Mouse (Mus musculus) c-Kit-negative CD71-positive TER-119-positive erythroid progenitor cells, embryonic 14.5 days (primary cell): ENCODE measurements at regions not wholly inside any gene's neighbourhood (a gene's known extent, or its start where the extent isn't known, plus 50 kb on each side); places are given as distances from the start of the nearest gene placed in this dataset.
"Not testable (repeated sequence)": the region's sequence is repeated elsewhere in the genome, so short reads cannot be mapped to it uniquely, and the experiment has no call there.

Experiments
- DNase-seq: peaks from one replicate; pipeline ENCODE4 v3.0.0-alpha.2; 2013; ENCODE audit warnings: low read depth, low spot score

DNA sequence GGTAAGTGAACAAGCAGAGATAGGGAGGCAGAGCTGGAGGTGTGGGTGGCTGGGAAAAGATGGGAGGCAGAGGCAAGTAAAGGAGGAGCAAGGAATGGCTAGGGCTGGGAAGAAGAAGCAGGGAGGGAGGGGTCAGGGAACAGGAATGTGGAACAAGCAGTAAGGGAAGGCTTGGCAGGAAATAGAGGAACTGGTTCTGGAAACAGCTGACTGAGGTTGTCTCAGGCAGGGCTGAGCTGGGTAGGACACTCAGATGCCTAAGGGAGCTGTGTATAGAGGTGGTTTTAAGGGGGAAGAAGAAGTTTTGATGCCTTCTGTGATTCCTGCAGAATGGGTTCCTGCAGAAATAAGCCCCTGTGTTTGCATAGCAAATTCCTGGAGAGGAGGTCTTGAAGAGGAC, 92.7 kb downstream of the Nucb2 start:
- DNase-seq, result no peak

DNA sequence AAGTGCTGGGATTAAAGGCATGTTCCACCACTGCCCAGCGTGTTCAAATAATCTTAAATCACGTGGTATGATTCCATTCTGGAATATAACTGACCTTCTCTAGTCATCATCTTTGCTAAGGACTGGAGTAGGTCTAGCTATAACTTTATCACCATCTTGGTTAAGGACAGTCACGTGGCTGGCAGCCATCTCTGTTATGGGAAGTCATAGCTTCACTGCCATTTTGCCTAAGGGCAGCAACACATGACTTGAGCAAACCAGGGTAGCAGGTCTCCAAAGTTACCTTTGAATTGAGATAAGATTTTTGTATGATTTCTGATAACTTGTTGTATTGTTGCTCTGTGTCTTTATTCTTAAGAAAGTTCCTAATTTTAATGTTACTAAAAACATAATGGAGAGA, 96.2 kb downstream of the Nucb2 start:
- DNase-seq, result no peak

DNA sequence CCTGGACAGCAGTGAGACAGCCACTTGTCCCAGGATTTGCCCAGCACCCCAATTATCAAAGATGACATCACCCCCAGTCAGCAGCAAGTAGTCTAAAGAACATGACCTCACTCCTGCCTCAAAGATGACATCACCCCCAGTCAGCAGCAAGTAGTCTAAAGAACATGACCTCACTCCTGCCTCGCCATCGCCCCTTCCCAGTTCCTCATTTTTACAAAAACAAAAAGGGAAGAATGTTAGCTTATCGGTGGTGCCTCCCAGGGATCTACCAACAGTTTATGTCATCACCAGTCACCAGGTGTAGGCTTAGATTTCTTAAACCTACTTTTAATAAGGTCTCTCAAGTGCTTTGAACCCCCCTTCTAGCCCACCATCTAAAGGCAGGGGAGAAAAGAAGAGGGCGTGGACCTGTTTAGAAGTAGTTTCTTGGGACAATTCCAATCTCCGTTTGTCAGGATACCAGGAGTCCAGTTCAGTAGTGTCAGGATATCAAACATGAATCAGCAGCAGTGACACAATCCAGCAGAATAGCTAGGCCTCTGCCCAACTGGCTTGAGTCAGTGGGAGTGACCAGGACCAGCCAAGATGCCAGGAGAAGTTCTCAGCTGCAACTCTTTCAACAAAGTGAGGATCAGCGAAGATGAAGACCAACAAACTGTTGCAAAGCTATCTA, 99.1 kb downstream of the Nucb2 start:
- no peak for DNase-seq

DNA sequence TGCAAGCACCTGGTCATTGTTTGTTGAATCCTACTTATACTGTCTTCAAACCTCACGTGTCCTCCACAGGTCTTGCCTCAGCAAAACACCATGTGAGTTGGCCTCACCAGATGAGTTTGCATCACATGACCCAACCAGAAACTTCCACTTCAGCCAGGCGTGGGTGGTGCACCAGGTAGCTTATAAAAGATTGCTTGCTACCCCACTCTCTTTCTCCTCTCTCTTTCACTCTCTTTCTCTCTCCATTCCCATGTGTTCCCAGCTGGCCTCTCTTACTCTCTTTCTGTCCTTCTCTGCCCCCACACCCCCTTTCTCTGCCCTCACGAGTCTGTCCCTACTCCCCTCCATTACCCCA, 99.6 kb downstream of the Nucb2 start:
- DNase-seq, result no peak

DNA sequence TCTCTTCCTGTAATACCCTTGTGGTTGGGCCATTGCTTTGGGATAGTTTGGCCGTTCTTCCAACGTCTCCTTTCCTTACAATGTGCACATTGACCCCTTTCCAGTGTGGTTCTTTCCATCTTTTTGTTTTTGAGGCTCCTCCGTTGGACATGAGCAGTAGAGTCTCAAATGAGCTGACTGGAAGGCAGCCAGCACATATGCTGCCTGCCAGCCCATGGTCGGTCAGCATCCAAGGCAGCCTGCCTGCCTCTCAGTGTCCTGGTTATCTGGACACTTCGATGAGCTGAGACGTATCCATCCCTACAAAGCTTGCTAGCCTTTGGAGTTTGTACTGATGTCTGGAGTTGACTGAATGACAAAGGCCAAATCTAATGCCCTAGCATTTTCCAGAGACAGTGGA, 102.1 kb downstream of the Nucb2 start:
- no peak for DNase-seq

DNA sequence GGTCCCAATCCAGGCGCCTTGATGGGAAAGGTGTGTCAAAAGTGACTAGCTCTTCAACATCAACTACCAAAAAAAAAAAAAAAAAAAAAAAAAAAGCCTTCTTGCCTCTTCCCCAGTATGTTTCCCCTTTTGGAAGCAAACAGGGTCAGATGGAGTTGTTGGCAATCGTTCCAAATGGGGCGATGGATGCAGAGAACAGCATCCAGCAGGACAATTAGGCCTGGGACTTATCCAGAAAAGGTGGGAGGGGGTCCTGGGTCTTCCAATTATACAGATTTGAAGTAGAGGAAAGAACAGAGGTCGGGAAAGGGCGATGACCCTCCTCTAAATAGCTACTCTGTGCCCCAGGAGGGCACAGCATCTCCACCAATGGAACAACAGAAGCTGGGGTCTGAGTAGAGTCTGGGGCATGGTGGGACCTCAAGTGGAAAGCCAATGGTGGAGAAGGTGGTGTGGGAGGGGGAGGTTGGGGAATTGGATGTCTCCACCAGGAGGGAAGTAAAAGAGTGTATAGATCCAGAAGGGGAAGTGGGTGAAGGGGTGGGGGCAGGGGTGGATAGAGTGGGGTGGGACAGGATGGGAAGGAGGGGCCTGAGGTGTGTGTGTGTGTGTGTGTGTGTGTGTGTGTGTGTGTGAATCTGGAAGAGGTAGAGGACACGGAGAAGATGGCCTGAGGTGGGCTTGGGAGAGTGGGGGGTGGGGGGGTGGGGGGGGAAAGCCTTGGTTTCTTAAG, 102.7 kb downstream of the Nucb2 start:
- DNase-seq, result no peak

DNA sequence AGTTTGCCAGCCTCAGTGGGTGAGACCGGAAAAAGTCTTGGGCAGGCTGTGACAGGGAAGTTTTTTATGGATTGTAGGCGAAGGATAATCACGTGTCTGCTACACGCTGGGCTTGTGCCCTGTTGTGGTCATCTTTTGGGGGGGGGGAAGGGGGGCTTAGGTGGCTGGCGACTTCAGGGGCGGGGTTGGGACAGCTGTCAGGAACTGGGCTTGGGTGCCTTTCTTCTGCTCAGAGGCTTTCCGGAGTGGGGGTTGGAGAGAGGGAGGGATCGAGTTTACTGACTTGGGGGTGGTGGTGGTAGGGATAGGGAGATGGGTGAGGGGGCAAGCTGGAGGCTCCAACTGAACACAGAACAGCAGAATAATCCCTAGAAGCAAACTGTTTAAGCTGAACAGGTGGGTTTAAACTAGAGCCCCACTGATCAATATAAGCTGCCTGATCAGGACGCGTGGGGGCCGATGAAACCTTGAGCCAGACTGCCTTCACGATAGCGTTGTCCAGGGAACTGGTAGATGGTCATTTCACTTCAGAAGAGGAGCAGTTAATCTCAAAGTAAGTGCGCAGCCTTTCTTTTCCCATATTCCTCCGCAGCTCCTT, 103.6 kb downstream of the Nucb2 start:
- no peak for DNase-seq

DNA sequence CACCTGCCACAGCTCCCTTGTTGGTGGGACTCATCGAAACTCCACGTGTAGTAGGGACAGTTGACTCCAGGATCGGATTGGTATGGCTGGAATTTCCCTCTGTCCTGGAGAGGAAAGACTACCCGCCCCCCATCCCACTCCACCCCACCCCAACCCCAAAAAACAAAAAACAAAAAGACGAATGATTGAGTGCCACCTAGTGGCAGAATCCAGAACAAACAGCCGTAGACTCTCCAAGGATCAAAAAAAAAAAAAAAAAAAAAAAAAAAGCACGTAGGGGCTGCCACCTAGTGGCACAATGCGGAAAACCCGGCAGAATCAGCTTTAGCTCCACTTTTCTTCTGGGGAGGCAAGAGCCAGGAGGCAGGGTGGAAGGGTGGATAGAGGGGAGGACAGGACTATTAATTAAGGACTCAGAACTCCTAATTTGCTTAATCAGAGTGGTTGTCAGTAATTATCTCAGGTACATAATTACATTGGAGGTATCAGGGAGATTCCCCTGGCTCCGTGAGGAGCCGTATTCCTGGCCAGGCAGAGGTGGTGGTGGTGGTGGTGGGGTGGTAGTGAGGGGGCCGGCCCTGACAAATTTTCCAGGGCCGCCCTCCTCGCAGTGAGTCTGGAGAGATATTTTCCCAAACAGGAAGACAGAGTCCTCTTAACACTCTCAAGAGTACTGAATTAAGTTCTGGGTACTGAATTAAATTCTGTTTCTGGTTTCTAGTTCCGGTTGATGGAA, 104.3 kb downstream of the Nucb2 start:
- peak; percentile 9 for DNase-seq

DNA sequence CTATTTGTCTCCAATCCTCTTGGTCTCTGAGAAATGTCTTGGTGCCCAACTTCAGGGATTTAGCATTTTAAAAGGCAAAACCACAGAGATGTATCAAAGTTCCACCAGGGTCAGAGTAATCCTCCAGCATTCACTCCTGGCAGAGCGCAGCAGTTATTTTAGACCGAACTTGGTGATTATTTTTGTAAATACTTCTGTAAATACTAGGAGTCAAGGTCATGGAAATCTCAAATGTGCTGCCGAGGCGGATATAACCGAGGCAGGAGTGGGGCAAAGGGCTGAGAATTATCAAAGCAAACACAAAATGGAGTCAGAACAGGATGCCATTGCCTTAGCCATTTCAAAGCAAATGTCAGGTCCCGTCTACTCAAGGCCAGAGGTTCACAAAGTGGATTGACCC, 105.2 kb downstream of the Nucb2 start:
- DNase-seq, result no peak

DNA sequence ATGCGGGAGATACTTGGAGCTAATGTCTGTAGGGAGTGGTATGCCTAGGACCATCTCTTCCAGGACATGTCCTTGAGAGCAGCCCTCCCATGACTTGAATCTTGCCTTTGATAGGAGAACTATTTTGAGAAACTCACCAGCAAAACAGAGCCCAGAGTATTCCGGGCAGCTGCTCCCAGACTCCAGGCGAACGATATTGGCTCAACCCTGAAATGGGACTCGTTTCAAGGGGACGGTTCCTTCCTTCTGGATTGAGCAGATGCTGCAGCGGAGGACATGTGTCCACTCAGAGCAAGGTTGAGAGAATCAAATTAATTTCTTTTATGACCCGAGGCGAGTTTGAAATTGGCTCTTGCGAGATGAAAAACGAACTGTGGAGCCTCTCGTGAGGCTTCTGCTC, 105.7 kb downstream of the Nucb2 start:
- no peak for DNase-seq

DNA sequence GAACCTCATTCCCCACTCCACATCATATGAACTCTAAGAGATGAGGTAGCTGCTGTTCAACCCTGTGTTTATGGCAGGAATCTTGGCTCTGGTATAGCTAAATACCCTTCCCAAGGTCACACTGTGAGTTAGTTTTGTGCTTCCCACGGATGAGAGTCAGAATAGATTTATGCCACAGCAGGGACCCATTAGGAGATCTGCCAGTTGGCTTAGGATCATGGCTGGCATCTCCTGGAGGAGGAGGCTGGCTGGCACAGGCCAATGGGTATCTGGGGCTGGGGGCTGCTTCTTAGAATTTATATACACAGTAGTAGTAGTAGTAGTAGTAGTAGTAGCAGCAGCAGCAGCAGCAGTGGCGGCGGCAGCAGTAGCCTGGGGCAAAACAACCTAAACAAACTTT, 111.8 kb downstream of the Nucb2 start:
- DNase-seq, result no peak

DNA sequence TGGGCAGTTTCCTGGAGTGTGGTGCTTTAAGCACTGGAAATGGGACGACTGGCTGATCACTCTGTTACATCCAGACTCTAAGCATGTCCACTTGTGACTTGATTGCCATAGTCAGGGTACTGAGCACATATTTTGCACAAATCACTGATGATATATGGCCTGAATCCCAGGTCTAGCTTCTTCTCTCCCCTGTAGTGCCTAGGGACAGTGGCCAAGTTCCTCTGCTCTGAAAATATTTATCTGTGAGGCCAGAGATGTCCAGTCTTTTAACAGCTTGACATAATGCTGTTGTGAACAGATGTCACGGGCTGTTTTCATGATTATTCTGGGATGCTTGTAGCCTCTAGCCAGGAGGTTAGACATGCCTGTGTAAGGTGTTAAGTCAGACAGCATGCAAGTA, 115.5 kb downstream of the Nucb2 start:
- no peak for DNase-seq

DNA sequence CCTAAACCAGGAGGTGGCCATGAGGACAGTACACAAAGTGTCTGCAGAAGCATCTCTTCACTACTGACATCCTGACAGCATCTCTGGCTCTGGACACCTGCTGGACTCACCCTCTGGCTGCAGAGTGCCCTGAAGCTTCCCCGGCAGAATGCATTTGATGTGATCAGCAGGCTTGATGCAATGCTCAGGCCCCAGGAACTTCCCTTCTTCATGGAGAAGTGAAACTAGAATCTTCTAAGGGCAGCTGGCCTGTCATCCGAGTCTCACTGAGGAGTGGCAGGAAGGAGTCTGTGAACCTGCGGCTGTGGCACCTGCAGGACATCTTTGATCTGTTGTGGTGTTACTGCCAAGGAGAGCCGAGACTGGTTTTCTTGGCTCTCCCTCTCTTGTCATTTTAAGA, 116.2 kb downstream of the Nucb2 start:
- DNase-seq, result no peak

DNA sequence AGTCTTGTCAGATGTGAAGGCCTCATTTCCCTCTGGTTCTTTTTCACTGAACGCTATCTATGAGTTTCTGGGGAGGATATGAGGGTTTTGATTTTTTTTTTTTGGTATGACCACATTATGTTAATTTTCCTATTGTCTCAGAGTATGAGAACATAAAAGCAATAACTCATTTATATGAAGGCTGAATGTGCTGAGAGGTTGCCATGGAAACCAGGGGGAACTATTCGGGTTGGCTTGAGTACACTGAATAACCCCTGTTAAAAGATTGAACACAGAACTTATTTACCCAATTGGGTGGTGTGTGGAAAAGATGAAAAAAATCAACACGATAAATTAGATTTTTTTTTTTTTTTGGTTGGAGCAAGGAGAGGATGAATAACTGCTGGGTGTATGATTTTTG, 129.0 kb downstream of the Nucb2 start:
- DNase-seq, result no peak

DNA sequence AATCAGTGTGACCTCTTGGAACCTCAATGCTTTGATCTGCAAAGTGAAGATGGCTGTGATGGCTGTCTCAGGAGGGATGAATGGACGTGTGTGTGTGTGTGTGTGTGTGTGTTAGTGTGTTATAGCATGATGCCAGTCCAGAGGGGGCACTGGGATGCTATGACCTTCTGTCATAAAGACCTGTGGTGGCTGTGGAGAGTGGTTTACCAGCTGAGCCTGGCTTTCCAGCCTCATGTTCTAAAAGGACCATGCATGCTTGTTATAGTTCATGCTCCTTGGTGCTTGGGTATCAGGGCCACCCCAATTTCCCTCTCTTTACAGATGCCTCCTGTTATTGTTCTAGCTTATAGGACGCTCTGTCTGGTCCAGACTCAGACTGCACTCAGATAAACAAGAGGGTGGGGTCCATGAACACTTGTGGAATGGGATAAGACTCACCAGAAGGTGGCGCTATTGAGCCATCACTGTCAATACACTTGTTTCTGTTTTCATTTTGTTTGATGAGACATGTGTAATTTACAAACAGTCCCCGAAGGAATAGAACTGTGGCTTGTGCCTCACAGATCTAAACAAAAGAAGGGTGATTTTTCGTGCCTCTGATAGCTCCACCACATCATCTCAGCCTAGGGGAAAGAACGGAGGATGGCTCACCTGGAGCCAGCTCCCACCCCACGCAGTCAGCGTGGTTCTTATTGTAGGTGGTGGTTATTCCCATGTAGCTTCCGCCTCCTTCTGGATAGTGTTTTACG, 140.9 kb downstream of the Nucb2 start:
- peak; percentile 8 for DNase-seq

DNA sequence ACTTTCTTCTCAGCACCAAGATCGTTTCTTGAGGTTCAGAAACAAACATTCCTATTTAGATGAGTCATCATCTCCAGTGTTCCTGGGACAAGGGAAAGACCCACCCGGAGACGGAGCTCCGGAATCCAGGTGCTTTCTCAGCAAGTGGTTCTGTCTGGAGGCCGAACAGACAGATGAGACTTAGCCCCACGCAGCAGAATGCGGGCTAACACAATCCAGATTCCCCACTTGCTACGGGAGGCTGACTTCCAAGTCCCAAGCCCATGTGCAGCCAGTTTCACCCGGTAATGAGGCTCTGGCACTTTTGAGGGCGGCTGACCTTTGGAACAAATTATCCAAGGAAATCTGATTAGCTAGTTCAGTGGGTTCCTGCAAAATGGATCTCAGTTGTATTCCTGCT, 150.3 kb downstream of the Nucb2 start:
- no peak for DNase-seq

DNA sequence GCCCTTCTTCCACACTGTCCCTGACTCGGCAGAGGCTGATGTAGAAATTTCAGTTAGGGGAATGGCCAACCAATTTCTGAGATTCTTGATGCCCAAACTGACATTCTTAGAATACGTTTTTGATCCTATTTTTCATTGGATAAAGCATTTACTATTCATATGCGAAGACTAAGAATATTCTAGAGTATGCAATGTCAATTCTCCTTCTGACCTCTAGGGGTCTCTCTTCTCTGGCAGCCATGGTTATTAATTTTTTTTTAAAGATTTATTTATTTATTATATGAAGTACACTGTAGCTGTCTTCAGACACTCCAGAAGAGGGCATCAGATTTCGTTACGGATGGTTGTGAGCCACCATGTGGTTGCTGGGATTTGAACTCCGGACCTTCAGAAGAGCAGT, 152.9 kb downstream of the Nucb2 start:
- not testable (repeated sequence) for DNase-seq

DNA sequence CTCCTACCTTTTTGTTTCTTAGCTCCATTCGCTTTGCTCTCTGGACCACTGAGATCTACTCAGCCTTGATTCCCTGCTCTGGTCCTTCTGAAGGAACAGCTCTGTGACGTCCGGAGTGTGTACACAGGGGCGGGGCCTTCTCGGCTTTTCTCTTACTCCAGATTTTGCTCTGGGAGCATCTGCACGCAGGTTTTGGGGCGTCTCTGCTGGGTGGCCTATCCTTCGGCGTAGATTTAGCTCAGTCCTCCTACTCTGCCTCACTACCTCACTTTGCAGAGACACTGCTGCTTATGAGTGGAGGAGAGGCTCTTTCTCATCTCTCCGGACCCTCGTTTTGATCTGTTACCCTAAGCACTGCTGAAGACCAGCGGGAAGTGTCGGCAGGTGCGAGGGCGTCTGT, 161.4 kb downstream of the Nucb2 start:
- no peak for DNase-seq

DNA sequence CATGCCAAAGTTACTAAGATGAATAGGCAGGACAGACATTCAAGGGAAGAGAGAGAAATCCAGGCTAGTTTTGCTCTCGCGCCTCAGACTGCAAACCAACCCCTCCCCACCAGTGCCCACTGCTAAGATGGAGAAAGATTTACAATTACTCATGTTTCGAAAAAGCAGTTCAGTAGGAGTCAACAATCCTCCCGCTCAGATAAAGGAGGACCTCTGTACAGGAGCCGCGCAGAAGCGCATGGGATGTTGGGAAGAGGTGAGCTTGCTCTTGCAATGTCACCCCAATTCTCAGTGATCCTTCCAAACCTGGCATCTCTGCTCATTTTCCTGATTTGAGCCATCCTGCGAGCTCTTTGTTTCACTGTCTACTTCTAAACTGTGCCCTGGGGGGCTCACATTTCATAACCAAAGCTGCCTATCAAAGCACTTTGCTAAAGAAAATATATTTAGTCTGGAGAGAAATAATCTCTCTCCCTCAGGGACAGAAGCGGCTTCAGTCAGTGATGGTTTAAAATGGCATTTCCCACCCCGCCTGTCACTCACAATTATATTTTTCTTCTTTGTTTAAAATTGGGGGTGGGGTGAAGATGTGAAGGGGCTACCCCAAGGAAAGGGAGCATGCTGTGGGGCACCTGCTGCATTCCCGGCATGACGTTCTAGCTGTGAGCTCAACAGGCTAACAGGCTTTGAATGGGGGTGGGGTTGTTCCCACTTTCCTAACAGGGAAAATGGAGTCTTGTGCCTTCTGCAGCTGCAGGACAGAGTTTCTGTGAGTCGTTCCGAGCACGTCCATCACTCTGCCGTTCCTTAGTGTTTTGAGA, 170.2 kb downstream of the Nucb2 start:
- DNase-seq, result no peak

DNA sequence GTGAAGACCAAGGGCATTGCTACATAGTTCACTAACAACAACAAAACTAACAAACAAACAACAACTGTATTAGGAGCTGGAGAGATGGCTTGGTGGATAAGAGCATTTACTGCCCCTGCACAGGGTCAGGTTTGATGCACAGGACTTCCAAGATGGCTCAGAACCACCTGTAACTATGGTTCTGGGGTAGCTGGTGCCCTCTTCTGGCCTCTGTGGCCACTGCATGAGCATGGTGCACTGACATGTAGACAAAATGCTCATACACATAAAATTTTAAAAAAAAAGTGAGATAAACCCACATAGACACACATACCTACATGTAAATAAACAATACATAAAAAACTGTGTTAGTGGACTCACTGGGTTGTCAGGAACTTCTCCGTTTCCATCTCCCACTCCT, 172.5 kb downstream of the Nucb2 start:
- DNase-seq, result no peak

DNA sequence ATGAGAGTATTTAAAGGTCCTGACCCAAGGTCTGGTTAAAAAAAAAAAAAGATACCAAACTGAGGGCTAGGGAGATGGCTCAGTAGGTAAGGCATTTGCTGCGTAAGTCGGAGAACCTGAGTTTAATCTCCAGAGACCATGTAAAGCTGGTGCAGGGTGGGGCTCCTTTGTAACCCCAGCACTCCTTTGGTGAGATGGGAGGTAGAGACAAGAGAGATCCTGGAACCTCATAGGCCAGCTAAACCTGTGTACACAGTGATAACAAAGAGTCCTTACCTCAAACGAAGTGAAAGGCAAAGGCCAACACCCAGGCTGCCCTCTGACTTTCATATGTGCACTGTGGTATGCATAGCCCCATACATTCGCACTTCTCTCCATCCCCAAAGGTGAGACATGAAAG, 175.0 kb downstream of the Nucb2 start:
- no peak for DNase-seq
